Mouse (Mus musculus) forebrain, embryonic 11.5 days (tissue): Measurements from ENCODE around the gene Phf1. TPM values are rescaled to one million over a fixed set of nuclear protein-coding genes. Genes with fewer than 3 reads are reported as not detected.
"Not testable (repeated sequence)": the region's sequence is repeated elsewhere in the genome, so short reads cannot be mapped to it uniquely, and the experiment has no call there.

ENCODE experiments used
- ATAC-seq: fragments of 200-750 bp; cut with Nextera tagmentation; replicated peaks from 2 replicates; pipeline ENCODE4 v1.8.0; 2017; ENCODE audit warnings: moderate TSS enrichment; ENCODE audit not compliant: low FRiP score
- DNase-seq: peaks from one replicate; pipeline ENCODE4 v3.0.0-alpha.2; 2017; ENCODE audit warnings: low spot score
- H3K27ac ChIP-seq: fragments of 300-500 bp; sonication (generic); 2 replicates; pipeline ENCODE4 v1.5.1; 2014; ENCODE audit warnings: low read depth, low read length
- H3K27me3 ChIP-seq: fragments of 300-500 bp; sonication (generic); 2 replicates; pipeline ENCODE4 v1.6.1; 2014; ENCODE audit warnings: mild to moderate bottlenecking, low read length, mixed read lengths; ENCODE audit not compliant: control insufficient read depth, insufficient read depth
- H3K36me3 ChIP-seq: fragments of 300-500 bp; sonication (generic); 2 replicates; pipeline ENCODE4 v1.6.1; 2014; ENCODE audit warnings: mild to moderate bottlenecking, low read length, moderate library complexity, mixed read lengths; ENCODE audit not compliant: control insufficient read depth, insufficient read depth
- H3K4me1 ChIP-seq: fragments of 300-500 bp; sonication (generic); replicated peaks from 2 replicates; pipeline ENCODE4 v1.6.1; 2014; ENCODE audit warnings: low read length, mixed read lengths; ENCODE audit not compliant: control insufficient read depth, insufficient read depth
- H3K4me2 ChIP-seq: fragments of 300-500 bp; sonication (generic); 2 replicates; pipeline ENCODE4 v1.6.1; 2014; ENCODE audit warnings: low read depth, mild to moderate bottlenecking, low read length, moderate library complexity, mixed read lengths; ENCODE audit not compliant: severe bottlenecking
- H3K4me3 ChIP-seq: fragments of 300-500 bp; sonication (generic); 2 replicates; pipeline ENCODE4 v1.5.1; 2014; ENCODE audit warnings: low read depth, low read length
- H3K9ac ChIP-seq: fragments of 300-500 bp; sonication (generic); 2 replicates; pipeline ENCODE4 v1.6.1; 2014; ENCODE audit warnings: low read length
- H3K9me3 ChIP-seq: fragments of 300-500 bp; sonication (generic); 2 replicates; pipeline ENCODE4 v1.6.1; 2016; ENCODE audit warnings: low read length, mixed read lengths; ENCODE audit not compliant: control insufficient read depth
- WGBS: fragments of 180-500 bp; shearing (Covaris S2); extraction: QIAGEN DNeasy Blood & Tissue Kit; methylation state at CpG from one replicate; pipeline ENCODE4 v1.1.7; 2014; 5-methylcytosine and 5-hydroxymethylcytosine counted together
- polyA plus RNA-seq: library from polyadenylated mRNA; unstranded; fragments of >200 nt; fragmentation: Nextera tagmentation; extraction: Ambion mirVana; gene quantifications from 2 replicates; pipeline ENCODE4 v1.2.1, GENCODE M21; 2014

Gene Phf1
- polyA plus RNA-seq, 1 experiment from 2014 or later: 4.5 TPM

DNA sequence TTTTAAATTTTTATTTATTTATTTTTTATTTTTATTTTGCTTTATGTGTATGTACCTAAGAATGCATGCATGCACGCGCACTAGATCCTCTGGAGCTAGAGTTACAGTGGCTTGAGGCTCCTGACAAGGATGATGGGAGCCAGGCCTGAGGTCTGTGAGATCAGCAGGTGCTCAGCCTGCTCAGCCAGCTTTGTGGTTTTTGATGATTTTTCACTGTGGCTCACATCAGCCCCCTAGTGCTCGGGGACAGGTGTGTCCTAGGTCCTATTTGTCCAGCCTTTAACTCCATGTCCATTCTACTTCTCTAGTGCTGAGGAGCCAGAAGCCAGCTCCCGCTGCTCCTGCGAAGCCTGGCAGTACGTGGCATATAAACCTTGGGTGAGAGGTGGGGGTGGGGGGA, 10.5 kb upstream of the Phf1 start:
- not testable (repeated sequence) for H3K4me1 ChIP-seq, H3K27ac ChIP-seq, DNase-seq, H3K27me3 ChIP-seq, H3K9ac ChIP-seq, H3K4me2 ChIP-seq, H3K9me3 ChIP-seq, H3K4me3 ChIP-seq, H3K36me3 ChIP-seq, ATAC-seq
- 93% methylated on average over 5 of the region's 6 CpGs for WGBS

DNA sequence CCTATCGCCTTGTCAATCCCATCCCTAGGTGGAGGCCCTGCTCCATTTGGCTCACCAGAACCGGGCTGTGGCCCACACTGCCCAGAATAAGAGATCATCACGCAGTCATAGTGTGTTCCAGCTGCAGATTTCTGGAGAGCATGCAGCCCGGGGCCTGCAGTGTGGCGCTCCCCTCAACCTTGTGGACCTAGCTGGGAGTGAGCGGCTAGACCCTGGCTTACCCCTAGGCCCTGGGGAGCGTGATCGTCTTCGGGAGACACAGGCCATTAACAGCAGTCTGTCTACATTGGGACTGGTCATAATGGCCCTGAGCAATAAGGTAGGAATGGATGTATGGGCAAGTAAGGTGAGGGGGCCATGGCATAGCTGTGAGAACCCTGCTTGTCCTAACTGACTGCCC, 7.4 kb upstream of the Phf1 start:
- not testable (repeated sequence) for H3K9ac ChIP-seq, H3K36me3 ChIP-seq, ATAC-seq, H3K9me3 ChIP-seq, H3K4me2 ChIP-seq, H3K4me3 ChIP-seq, H3K27me3 ChIP-seq, H3K27ac ChIP-seq, H3K4me1 ChIP-seq
- 95% methylated on average over 9 of the region's 9 CpGs for WGBS
- peak; percentile 36 for DNase-seq

DNA sequence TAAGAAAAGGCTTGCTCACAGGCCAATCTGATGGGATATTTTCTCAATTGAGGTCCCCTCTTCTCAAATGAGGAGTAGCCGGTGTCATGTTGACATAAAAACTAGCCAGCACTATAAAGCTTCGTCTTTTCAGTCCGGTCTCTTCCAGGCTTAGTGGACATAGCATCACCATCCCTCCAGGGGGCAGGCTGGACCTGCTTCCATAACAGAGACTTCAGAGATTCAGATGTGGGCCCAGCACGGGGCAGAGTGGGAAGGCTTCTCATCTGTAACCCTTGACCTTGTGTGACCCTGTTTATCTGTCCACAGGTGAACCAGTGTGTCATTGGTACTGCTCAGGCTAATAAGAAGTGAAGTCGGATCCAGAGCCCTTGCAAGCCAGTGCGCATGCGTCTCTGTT, 1.1 kb upstream of the Phf1 start:
- H3K4me2 ChIP-seq, DNase-seq, H3K27me3 ChIP-seq, H3K4me1 ChIP-seq, H3K27ac ChIP-seq, H3K36me3 ChIP-seq, ATAC-seq, H3K9ac ChIP-seq, H3K4me3 ChIP-seq, H3K9me3 ChIP-seq: not testable (repeated sequence)
- 72% methylated on average over 7 of the region's 7 CpGs for WGBS

DNA sequence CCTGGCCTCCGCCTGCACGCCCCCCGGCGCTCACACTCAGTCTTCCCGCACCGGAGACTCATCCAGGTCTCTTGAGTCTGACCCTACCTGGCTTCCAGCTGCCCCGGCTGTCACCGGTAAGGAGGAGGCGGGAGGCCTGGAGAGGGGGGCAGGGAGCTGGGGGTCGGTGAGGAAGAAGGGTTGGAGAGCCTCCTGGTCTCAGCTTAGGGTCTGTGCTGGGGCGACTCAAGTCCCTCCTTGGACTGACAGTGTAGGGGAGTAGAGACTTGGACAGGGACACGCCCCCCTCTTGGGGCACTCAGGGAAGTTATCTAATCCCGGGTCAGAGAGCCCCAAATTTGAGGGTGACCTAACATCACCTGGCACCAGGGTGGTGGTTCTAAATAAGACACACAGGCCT, 567 bp downstream of the Phf1 start:
- H3K4me1 ChIP-seq: peaks cover 5% of the 10 kb centered on the region
- H3K9ac ChIP-seq: peak overlapping the region; percentile 46
- 10% methylated on average over 13 of the region's 13 CpGs for WGBS
- H3K27me3 ChIP-seq: no peaks in the 10 kb centered on the region
- H3K27ac ChIP-seq: no peak overlapping the region; the same call in 1 of the 2 replicates
- H3K4me2 ChIP-seq: peak overlapping the region; percentile 62
- ATAC-seq: peak; percentile 55
- H3K36me3 ChIP-seq: no peaks in the 10 kb centered on the region; the same call in 1 of the 2 replicates
- DNase-seq: no peak
- peak overlapping the region; percentile 51 for H3K4me3 ChIP-seq
- H3K9me3 ChIP-seq: no peaks in the 10 kb centered on the region

DNA sequence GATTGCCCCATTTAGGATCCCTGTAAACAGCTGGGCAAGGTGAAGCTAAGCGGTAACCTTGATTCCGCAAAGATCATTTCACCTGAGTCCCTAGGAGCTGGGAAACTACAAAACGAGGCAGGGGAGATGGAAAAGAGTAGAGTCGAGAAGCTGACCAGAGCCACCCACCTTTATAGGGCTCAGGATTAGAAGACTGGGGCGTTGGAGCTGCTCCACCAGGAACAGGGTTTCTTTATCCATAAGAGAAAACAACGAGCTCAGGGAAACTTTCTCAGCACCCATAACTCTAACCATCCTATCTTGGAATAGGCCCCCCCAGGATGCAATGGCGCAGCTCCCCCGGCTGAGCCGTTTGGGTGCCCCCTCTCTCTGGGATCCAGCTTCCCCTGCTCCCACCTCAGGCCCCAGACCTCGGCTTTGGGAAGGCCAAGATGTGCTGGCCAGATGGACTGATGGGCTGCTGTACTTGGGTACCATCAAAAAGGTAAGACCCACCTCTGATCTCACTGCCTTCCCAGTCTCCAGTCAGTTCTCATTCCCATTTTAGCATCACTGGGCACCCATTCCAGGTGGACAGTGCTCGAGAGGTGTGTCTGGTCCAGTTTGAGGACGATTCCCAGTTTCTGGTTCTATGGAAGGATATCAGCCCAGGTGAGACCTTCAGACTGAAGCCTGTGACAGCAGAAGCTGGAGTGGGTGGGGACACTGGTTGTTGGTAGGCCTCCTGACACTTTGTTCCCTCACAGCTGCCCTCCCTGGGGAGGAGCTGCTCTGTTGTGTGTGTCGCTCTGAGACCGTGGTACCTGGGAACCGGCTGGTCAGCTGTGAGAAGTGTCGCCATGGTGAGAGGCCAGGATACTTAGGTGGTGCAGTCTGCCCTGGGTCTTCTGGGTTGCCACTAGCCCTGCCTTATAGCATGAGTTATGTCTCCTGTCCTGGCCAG, 1.3 kb downstream of the Phf1 start:
- Histone ChIP-seq H3K9ac (no peak overlapping the region; the same call in 1 of the 2 replicates), H3K4me2 (peak overlapping the region; percentile 62), H3K9me3 (no peaks in the 10 kb centered on the region), H3K27me3 (no peaks in the 10 kb centered on the region), H3K4me1 (peaks cover 5% of the 10 kb centered on the region), H3K36me3 (no peaks in the 10 kb centered on the region; the same call in 1 of the 2 replicates), H3K27ac (no peak overlapping the region), H3K4me3 (no peak overlapping the region)
- ATAC-seq (no peak), DNase-seq (no peak)
- 85% methylated on average over 16 of the region's 16 CpGs for WGBS

DNA sequence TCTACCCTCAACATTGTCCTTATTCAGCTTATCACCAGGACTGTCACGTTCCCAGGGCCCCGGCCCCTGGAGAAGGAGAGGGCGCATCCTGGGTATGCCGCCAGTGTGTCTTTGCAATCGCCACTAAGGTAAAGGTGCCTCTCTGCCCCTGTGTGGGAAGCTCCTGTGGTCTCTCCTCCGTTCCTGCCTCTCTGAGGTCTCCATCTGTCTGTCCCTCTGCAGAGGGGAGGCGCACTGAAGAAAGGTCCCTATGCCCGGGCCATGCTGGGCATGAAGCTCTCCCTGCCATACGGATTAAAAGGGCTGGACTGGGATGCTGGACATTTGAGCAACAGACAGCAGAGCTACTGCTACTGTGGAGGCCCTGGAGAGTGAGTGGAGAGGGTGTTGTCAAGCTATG, 2.2 kb downstream of the Phf1 start:
- peaks cover 7% of the 10 kb centered on the region for H3K4me1 ChIP-seq

DNA sequence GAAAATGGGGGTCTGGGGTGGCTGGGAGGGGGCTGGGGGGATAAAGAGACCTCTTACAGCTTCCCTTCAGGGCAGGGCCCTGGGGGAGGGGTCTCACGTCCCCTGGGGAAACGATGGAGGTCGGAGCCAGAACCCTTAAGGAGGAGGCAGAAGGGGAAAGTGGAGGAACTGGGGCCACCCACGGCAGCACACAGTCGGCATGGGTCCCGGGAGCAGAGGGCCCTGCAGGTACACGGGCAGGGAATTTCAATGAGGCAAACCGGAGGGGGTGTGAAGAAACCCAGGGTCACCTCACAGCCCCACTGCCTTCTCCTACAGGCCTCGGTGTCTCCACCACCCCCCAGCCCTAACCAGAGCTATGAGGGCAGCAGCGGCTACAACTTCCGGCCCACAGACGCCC, 3.6 kb downstream of the Phf1 start:
- ATAC-seq: no peak
- H3K4me1 ChIP-seq: peaks cover 12% of the 10 kb centered on the region
- no peaks in the 10 kb centered on the region for H3K27me3 ChIP-seq
- H3K9ac ChIP-seq: no peak overlapping the region
- H3K9me3 ChIP-seq: no peaks in the 10 kb centered on the region
- H3K4me3 ChIP-seq: no peak overlapping the region
- no peak overlapping the region for H3K4me2 ChIP-seq
- no peak for DNase-seq
- 86% methylated on average over 12 of the region's 12 CpGs for WGBS
- no peaks in the 10 kb centered on the region; the same call in 1 of the 2 replicates for H3K36me3 ChIP-seq
- H3K27ac ChIP-seq: no peak overlapping the region

More for the DNA sequence above, 2.2 kb downstream of the Phf1 start:
- H3K27ac ChIP-seq: no peak overlapping the region
- no peak for ATAC-seq
- no peaks in the 10 kb centered on the region; the same call in 1 of the 2 replicates for H3K36me3 ChIP-seq
- H3K27me3 ChIP-seq: no peaks in the 10 kb centered on the region
- no peak for DNase-seq
- H3K4me2 ChIP-seq: no peak overlapping the region
- 91% methylated on average over 9 of the region's 9 CpGs for WGBS
- no peak overlapping the region for H3K9ac ChIP-seq
- no peaks in the 10 kb centered on the region for H3K9me3 ChIP-seq
- no peak overlapping the region for H3K4me3 ChIP-seq

DNA sequence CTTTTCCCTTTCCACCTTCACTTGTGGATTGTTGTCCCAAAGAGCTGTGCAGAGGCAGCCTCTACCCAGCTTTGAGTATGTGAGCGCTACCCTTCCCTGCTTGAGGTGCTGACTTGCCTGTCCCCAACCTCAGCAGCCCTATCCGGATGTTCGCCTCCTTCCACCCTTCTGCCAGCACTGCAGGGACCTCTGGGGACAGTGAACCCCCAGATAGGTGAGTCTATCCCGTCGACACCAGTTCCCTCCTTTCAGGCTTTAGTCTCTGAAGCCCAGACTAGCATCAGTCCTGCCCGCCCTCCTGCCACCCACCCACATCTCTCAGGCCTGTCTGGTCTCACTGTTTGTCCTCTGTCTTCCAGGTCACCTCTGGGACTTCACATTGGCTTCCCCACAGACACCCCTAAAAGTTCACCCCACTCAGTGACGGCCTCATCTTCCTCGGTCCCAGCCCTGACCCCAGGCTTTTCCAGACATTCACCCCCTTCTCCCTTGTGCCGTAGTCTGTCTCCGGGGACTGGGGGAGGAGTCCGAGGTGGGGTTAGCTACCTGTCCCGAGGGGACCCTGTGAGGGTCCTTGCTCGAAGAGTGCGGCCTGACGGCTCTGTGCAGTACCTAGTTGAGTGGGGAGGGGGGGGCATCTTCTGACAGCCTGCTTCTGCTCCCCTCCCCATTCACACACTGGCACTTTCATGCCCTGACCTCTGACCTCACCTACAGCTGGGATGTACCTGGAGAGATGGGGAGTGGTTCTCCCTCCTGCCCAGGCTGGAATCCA, 4.3 kb downstream of the Phf1 start:
- Histone ChIP-seq H3K4me2 (no peak overlapping the region), H3K27ac (no peak overlapping the region), H3K36me3 (no peaks in the 10 kb centered on the region; the same call in 1 of the 2 replicates), H3K9ac (no peak overlapping the region), H3K4me3 (no peak overlapping the region), H3K4me1 (peaks cover 12% of the 10 kb centered on the region), H3K9me3 (no peaks in the 10 kb centered on the region), H3K27me3 (no peaks in the 10 kb centered on the region)
- DNase-seq: no peak
- ATAC-seq: no peak
- 89% methylated on average over 15 of the region's 15 CpGs for WGBS
